Mouse (Mus musculus) mammary gland, adult 2 months (tissue): ENCODE data around the gene Hoxb5. TPM values are rescaled to one million over a fixed set of nuclear protein-coding genes. Genes with fewer than 3 reads are reported as not detected.

ENCODE experiments used
- polyA plus RNA-seq: library from polyadenylated mRNA; depleted of rRNA; stranded (reverse); fragments of >200 nt; gene quantifications from 2 replicates; pipeline ENCODE4 v1.2.3, GENCODE M21; 2012; ENCODE audit warnings: low replicate concordance; rRNA removed

Hoxb5 gene
- 3.9 and 7.2 TPM in 2 replicates for polyA plus RNA-seq

DNA sequence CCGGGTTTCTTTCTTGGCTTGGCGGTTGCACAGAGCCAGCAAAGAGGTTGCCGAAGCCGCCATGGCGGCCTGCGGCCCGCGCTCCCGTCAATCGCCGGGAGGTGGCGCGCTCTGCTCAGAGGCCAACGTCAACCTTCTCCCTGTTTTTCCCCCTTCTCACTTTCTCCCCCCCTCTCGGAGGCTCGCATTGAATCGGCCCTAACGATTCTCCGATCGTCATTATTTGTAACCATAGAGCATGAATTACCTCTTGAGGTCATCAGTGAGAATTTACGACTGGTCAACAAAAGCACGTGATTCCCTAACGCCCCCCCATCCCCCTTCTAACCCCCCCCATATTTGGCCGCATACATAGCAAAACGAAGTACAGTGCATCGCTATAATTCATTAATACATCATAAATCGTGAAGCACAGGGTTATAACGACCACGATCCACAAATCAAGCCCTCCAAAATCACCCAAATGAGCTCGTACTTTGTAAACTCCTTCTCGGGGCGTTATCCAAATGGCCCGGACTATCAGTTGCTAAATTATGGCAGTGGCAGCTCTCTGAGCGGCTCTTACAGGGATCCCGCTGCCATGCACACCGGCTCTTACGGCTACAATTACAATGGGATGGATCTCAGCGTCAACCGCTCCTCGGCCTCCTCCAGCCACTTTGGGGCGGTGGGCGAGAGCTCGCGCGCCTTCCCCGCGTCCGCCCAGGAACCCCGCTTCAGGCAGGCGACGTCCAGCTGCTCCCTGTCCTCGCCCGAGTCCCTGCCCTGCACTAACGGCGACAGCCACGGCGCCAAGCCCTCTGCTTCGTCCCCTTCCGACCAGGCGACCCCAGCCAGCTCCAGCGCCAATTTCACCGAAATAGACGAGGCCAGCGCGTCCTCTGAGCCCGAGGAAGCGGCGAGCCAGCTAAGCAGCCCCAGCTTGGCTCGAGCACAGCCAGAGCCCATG, at the start of gene Hoxb5:
Hoxb5 (plus strand) TSS at position 186 of the 949 bp plus-strand sequence.

DNA sequence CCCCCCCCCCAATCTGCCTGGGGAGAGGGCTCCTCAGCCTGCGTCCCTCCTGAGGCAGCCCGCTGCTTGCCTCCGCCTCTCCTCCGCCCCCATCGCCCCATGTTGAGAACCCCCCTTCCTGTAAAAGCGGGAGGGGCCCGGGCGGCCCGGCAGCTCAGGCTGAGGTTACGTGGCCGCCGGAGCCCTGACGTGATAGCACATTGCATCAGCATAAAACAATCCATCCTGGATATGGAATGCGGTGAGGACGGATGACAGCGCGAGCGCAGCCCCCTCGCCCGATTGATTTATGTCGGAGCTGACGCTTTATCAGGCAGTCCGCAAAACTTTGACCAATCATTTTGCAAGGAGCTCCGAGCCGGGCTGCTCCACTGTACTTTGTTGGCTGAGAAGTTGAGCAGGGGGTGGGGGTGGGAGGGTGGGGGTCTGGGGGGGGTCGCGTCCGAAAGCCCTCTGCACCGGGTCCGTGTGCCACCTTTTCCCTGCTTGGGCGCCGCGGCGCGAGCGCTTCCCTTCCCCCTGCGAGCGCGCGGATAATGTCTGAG, 32.1 kb upstream of the Hoxb5 start, which contains the start of gene Hoxb9:
Hoxb9 (plus strand) TSS at position 462 of the 545 bp plus-strand sequence.

DNA sequence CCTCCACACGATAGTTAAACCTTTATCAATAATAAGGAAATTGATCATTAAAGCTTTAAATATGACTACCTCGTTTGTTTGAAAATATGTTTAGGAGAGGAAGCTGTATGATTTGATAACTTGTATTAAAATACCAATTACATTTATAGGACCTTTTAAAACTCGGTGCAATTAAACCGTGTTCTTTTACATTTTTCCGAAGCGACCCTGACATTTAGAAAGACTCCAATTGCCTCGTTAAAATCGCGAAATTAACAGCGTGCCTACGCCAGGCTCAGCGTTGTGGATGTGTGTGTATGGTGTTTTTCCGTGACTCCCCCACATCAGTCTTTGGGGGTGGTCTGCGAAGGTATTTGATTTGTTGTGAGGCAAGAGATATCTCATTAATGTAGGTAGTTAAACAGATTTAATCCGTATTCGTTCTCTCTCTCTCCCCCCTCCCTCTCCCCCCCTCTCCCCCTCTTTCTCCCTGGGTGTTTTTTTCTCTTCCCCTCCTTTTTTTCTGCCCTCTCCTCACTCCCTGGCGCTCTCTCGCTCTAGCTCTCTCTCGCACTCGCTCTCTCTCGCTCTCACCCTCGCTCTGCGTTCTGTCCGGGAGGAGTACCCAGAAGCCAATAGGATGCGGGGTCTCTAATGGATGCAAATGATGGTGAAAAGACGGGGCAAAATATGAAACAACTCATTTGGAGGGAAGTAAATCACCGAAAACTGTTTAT, 21.1 kb upstream of the Hoxb5 start, which contains the start of gene Hoxb8:
Hoxb8 (plus strand) TSS at position 51 of the 716 bp plus-strand sequence.

GRCm38 (mm10) chr11:96285771-96286738, 17.1 kb upstream of the Hoxb5 start, which contains the start of gene Hoxb7:
Gene Hoxb7, plus strand, starts transcription at chr11:96286623.

DNA sequence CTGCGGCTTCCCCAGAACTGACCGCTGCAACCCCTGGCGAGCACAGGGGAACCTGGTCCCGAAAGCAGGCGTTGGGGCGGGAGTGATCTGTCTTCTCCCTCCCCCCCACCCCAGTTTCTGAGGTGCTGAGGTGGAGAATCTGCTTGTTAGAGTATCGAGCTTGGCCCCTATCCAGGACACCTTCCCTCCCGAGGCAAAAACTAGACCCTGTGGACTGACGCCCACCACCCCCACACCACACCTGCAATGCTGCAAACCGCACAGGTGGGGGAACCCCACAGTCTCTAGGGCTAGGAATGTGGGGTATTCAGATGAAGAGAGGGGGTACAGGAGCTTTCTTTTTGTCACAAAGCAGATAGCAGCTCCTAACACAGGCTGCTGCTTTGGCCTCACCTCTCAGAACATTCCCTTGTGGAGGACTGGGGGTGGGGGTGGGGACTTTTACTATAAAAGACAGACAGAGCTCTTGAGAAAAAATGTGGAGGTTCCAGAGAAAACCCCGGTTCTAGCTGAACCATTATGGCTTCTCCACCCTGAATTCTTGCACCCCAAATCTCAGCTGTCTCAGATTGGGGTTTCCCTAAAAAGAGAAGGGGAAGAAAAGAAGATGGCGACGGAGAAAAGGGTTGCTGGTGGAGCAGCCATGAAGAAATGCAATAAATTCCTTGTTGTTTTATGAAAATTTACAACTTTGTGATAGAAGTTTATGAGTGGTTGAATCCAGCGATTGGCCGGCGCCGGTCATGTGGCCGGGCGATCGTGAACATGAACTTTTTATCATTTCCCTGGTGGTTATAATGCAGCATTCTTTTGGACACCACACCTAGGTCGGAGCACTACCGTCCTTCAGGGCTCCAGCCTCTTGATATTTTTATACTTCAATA, 11.2 kb upstream of the Hoxb5 start, which contains the start of gene Hoxb6:
Hoxb6 (plus strand) TSS at position 796 of the 884 bp plus-strand sequence.

GRCm38 (mm10) chr11:96317608-96318367, 14.7 kb downstream of the Hoxb5 start, which contains the start of gene Hoxb4:
Gene Hoxb4, plus strand, starts transcription at chr11:96318267.

DNA sequence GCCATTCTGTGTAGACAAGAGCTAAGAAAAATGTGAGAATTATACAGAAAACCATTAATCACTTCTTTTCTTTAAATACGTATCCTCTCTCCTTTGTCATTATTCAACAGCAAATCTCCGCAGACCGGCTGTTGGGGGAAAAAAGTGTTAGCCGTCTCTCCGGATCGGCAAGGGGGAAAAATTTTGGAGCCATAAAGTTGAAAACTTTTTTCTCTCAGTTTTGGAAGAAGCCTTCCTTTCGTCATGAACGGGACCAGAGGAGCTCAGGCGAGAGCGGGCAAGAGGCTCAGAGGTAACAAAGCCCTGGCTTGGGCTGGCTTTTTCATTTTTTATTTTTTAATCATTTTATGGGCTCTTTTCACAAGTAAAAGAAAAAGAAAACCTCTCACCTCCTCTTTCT, 20.0 kb downstream of the Hoxb5 start, which contains the start of gene Hoxb3:
Hoxb3 (plus strand) TSS at position 173 of the 400 bp plus-strand sequence.

DNA sequence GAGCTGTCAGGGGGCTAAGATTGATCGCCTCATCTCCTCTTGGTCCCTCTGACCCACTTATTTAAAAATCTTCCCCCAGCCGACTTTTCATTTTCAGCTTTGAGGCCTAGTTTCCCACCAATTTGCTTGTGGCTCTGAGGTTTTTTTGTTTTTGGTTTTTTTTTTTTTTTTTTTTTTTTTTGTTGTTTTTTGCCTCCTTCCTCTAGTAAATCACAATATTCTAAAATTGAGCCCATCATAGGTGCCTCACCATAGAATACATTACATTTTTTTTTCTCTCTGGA, 47.1 kb downstream of the Hoxb5 start, which contains the start of gene Hoxb2:
Hoxb2 (plus strand) TSS at position 185 of the 284 bp plus-strand sequence.

Other genes starting within 250 kb of the Hoxb5 start
- 27.0 and 40.6 TPM in 2 replicates for gene Ube2z, start 237.9 kb upstream of the Hoxb5 start, polyA plus RNA-seq
- 269 and 729 TPM in 2 replicates for gene Atp5g1, start 227.7 kb upstream of the Hoxb5 start, polyA plus RNA-seq
- not detected in 2 replicates for gene Calcoco2, start 191.4 kb upstream of the Hoxb5 start, polyA plus RNA-seq
- 0.04 TPM in 1 of 2 replicates, not detected in the other for gene Ttll6, start 169.6 kb upstream of the Hoxb5 start, polyA plus RNA-seq
- not detected in 2 replicates for gene Hoxb13, start 109.0 kb upstream of the Hoxb5 start, polyA plus RNA-seq
- gene Hoxb9, start 31.9 kb upstream of the Hoxb5 start, polyA plus RNA-seq: 0.74 and 1.1 TPM in 2 replicates
- 3.1 and 4.5 TPM in 2 replicates for gene Hoxb8, start 21.4 kb upstream of the Hoxb5 start, polyA plus RNA-seq
- gene Hoxb7, start 16.7 kb upstream of the Hoxb5 start, polyA plus RNA-seq: 2.5 and 5.6 TPM in 2 replicates
- 13.0 and 22.2 TPM in 2 replicates for gene Hoxb6, start 10.9 kb upstream of the Hoxb5 start, polyA plus RNA-seq
- gene Hoxb4, start 14.9 kb downstream of the Hoxb5 start, polyA plus RNA-seq: 4.5 and 10.8 TPM in 2 replicates
- 7.2 and 19.4 TPM in 2 replicates for gene Hoxb3, start 20.0 kb downstream of the Hoxb5 start, polyA plus RNA-seq
- 9.5 and 23.2 TPM in 2 replicates for gene Hoxb2, start 47.2 kb downstream of the Hoxb5 start, polyA plus RNA-seq
- gene Hoxb1, start 62.4 kb downstream of the Hoxb5 start, polyA plus RNA-seq: not detected in 2 replicates
- gene Skap1, start 161.3 kb downstream of the Hoxb5 start, polyA plus RNA-seq: 15.8 and 27.3 TPM in 2 replicates